Mouse (Mus musculus) spleen, postnatal 36 days (tissue): Measurements from ENCODE around the gene Zfp748.
A peak's percentile ranks its signal among the peaks of the same experiment; 100 is the strongest.

Experiments
- DNase-seq, 2 experiments: peaks; one replicate each; pipeline ENCODE4 v3.0.0; 2022; ENCODE audit warnings: low spot score in 2 of 2, mixed read lengths in 1 of 2

Zfp748 gene

DNA sequence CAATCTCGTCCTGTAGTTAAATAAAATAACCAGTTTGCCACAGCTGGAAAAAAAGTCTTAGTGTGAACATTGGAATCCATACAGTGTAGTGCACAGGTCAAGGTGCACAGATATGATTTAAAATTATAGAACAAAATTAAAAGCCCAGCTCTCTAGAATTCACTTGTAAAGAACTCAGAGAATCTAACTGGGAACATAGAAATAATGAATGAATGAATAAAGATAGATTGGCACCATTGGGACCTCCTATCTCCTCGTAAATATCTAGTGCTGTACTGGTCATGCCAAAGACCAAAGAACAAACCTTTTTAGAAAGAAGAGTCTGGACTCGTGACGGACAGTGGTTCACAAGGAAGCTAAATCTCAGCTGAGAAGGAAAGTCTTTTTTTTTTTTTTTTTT, at the start of gene Zfp748:
TSS of gene Zfp748 (minus strand) at position 101 of the 400 bp plus-strand sequence.
- no peak for DNase-seq

- DNase-seq = no peak
Observed at GRCm38 (mm10) chr13:67572591-67573189, 19.1 kb upstream of the Zfp748 start.

GRCm38 (mm10) chr13:67552505-67553346, 904 bp downstream of the Zfp748 start:
- DNase-seq = peak; percentile 87 to 89

GRCm38 (mm10) chr13:67545941-67546340, 7.7 kb downstream of the Zfp748 start:
- no peak for DNase-seq

GRCm38 (mm10) chr13:67527049-67527730, 26.4 kb downstream of the Zfp748 start:
- no peak for DNase-seq

- DNase-seq = peak; percentile 95
Observed at GRCm38 (mm10) chr13:67525753-67526410, 27.7 kb downstream of the Zfp748 start, which contains the start of the genes Gm26965 and Zfp87. Gene Gm26965, minus strand, starts transcription at chr13:67526151. Gene Zfp87, minus strand, starts transcription at chr13:67526177.

- no peak for DNase-seq
Observed at GRCm38 (mm10) chr13:67500908-67501307, 52.7 kb downstream of the Zfp748 start.

DNA sequence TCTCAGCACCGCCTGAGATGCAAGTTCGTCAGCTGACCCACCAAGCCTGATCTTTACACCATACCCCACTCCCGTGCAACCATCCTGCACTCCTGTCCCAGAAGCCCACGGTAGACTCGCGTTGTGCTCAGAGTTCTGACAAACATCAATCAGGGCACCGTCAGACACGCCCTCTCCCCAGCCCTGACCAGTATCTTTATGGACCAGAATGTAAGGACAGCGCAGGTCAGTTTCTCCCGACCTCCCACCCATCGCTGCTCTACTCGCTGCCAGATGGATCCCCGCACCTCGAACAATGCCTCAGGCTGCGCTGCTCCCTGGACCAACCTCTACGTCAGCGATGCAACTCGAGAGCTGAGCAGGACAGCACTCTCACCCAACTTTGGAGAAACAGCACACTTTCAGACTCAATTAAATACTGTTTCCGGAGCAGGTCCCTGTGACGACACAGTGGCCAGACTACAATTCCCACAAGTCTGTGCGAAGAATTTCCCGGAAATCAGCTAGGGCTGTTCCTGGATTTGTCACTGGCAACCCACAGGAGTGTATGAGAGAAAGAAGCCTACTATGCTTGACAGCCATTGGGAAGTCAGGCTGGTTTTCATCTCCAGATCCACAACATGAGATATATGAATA, 53.4 kb downstream of the Zfp748 start, which contains the start of gene Zfp58:
TSS of gene Zfp58 (minus strand) at position 472 of the 636 bp plus-strand sequence.
- peak; percentile 85 to 87 for DNase-seq

DNA sequence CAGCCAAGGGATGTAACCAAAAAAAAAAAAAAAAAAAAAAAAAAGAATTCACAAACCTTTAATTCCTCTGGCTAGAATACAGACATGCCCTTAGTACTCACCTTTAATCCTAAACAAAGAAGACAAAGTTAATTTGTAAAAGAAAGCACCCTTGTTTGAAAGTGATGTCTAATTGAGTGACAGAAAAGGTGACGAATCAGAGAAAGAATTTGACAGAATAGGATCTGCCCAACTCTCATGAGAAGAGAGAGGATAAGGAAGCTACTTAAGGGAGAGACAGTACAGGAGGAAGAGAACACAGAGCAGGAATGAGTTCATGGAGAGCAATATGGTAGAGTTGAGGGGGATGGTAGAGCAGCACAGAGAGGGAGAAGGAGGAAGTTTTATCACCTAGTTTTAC, 58.0 kb downstream of the Zfp748 start:
- DNase-seq = no peak
